Mouse (Mus musculus) brain, embryonic 14.5 days (tissue): ENCODE measurements around the gene Cdr2l.

ENCODE experiments used
- CTCF ChIP-seq: fragments of 200-500 bp; IDR thresholded peaks from 2 replicates; pipeline ENCODE4 v1.5.1; 2012; ENCODE audit warnings: inconsistent platforms, mild to moderate bottlenecking, moderate library complexity, borderline replicate concordance; ENCODE audit not compliant: insufficient read depth, insufficient read length; ENCODE audit errors: extremely low read depth
- POLR2A ChIP-seq: fragments of 200-500 bp; IDR thresholded peaks from 2 replicates; pipeline ENCODE4 v1.6.1; 2012; ENCODE audit warnings: mild to moderate bottlenecking, inconsistent platforms, borderline replicate concordance; ENCODE audit not compliant: poor library complexity, insufficient read depth, insufficient read length, severe bottlenecking; ENCODE audit errors: extremely low read depth

- TF ChIP-seq POLR2A = no peak
- TF ChIP-seq CTCF = no peak
These were observed 10.4 kb upstream of the Cdr2l start for GRCm38 (mm10) chr11:115371354-115371753.
